Mouse (Mus musculus) liver, embryonic 14.5 days (tissue): Measurements from ENCODE around the gene Mob1a.

Experiments used
- CTCF ChIP-seq: IDR thresholded peaks from 2 replicates; pipeline ENCODE4 v1.5.1; 2016; ENCODE audit warnings: antibody characterized with exemption, low read depth, control low read depth
- EP300 ChIP-seq: IDR thresholded peaks from 2 replicates; pipeline ENCODE4 v1.6.1; 2016; ENCODE audit warnings: antibody characterized with exemption, low read depth

- no peak for TF ChIP-seq CTCF
- peak; percentile 81 for TF ChIP-seq EP300
These were observed 56.0 kb downstream of the Mob1a start for GRCm38 (mm10) chr6:83381510-83382491.
